Mouse (Mus musculus) liver, embryonic 15.5 days (tissue): ENCODE data around the gene Slc25a38. TPM values are rescaled to one million over a fixed set of nuclear protein-coding genes. Genes with fewer than 3 reads are reported as not detected.

Experiments
- ATAC-seq: fragments of 200-750 bp; cut with Nextera tagmentation; 2 replicates; pipeline ENCODE4 v1.8.0; 2017; ENCODE audit warnings: moderate number of reproducible peaks, mild to moderate bottlenecking, moderate library complexity; ENCODE audit not compliant: insufficient read depth
- H3K27ac ChIP-seq: fragments of 300-500 bp; sonication (generic); replicated peaks from 2 replicates; pipeline ENCODE4 v1.5.1; 2015; ENCODE audit warnings: mild to moderate bottlenecking, inconsistent platforms
- H3K27me3 ChIP-seq: fragments of 300-500 bp; sonication (generic); 2 replicates; pipeline ENCODE4 v1.6.1; 2015; ENCODE audit warnings: mild to moderate bottlenecking, inconsistent platforms
- H3K36me3 ChIP-seq: fragments of 300-500 bp; sonication (generic); replicated peaks from 2 replicates; pipeline ENCODE4 v1.6.1; 2015; ENCODE audit warnings: moderate library complexity, mild to moderate bottlenecking, inconsistent platforms
- H3K4me1 ChIP-seq: fragments of 300-500 bp; sonication (generic); replicated peaks from 2 replicates; pipeline ENCODE4 v1.6.1; 2015; ENCODE audit warnings: inconsistent platforms
- H3K4me2 ChIP-seq: fragments of 300-500 bp; sonication (generic); 2 replicates; pipeline ENCODE4 v1.6.1; 2015; ENCODE audit warnings: moderate library complexity, mild to moderate bottlenecking, inconsistent platforms
- H3K4me3 ChIP-seq: fragments of 300-500 bp; sonication (generic); replicated peaks from 2 replicates; pipeline ENCODE4 v1.5.1; 2015; ENCODE audit warnings: mild to moderate bottlenecking, inconsistent platforms
- H3K9ac ChIP-seq: fragments of 300-500 bp; sonication (generic); 2 replicates; pipeline ENCODE4 v1.6.1; 2015; ENCODE audit warnings: moderate library complexity, mild to moderate bottlenecking, inconsistent platforms
- H3K9me3 ChIP-seq: fragments of 300-500 bp; sonication (generic); replicated peaks from 2 replicates; pipeline ENCODE4 v1.6.1; 2016; ENCODE audit warnings: inconsistent platforms
- WGBS: fragments of 180-500 bp; shearing (Covaris S2); methylation state at CpG from one replicate; pipeline ENCODE4 v1.1.7; 2015; ENCODE audit warnings: mixed read lengths; ENCODE audit not compliant: insufficient replicate concordance; 5-methylcytosine and 5-hydroxymethylcytosine counted together
- polyA plus RNA-seq: library from polyadenylated mRNA; unstranded; fragments of >200 nt; fragmentation: Nextera tagmentation; extraction: Ambion mirVana; gene quantifications from 2 replicates; pipeline ENCODE4 v1.2.1, GENCODE M21; 2015

Gene Slc25a38
- polyA plus RNA-seq = 130 and 137 TPM in 2 replicates

DNA sequence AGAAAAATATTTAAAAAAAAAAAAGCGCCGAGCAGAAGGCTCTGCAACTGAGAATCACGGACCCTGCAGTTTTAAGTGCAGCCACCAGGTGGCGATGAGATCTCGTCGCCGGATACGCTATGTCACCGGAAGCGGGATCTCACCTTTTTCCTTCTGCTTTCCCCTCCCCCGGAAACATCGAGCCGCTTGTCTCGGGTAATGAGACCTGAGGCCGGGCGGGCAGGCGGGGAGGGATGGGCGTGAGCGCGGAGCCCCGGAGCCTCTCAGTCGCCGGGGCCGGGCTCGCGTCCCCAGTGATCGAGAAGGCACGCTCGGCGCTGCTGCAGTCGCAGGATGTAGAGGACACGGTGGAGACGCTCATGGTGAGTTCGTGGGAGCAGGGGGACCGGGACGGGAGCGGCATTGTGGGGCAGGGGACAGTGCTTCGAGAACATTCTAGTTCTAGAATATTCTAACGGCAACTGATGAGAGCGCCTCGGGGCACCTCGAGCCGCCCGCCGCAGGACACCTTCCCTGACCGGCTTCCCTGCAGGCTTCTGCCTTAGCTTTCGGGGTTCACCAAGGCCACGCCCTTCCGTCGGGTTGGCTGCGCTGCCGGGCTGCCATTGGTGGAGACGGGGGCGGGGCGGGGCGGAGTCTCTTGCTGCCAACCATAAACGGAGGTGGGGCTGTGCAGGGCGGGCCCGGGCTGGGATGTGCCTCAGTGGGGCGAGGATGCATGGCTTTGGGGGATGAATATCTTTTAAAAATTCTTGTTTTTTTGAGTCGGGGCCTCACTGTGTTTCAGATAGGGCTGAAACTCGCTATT, at the start of gene Slc25a38:
Gene Slc25a38, plus strand, starts transcription at position 164 of the 808 bp plus-strand sequence.
- Histone ChIP-seq H3K4me3 (peak within 1 kb of the TSS; percentile 91), H3K4me1 (peaks cover 55% of the 10 kb centered on the region), H3K4me2 (peak within 1 kb of the TSS; percentile 96), H3K27ac (peak within 1 kb of the TSS; percentile 99), H3K9ac (peak within 1 kb of the TSS; percentile 90), H3K27me3 (no peaks in the 10 kb centered on the region), H3K36me3 (no peaks in the 10 kb centered on the region), H3K9me3 (no peaks in the 10 kb centered on the region)
- peak; percentile 79 for ATAC-seq
- under 1% methylated on average over 62 of the region's 62 CpGs for WGBS

DNA sequence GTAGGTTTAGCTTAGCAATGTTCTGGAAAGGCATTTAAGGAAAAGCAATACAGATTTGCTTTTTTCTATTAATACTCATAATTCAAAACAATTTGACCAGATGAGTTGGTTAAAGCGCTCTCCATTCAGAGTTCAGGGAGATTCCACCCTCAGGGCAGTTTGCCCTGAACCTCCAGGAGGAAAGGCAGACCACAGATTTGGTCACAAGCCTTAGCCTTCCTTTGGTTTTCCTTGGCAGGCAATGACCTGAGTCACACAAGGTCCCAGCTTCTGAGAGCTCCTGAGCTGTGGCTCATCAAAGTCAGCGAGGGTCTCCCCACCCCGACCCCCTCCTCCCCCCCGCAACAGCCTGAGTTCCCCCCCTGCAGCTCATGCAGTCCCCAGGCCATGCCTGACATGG, 45.9 kb upstream of the Slc25a38 start:
- Histone ChIP-seq H3K36me3 (no peaks in the 10 kb centered on the region), H3K9ac (no peak overlapping the region), H3K27ac (no peak overlapping the region), H3K27me3 (no peaks in the 10 kb centered on the region), H3K4me3 (no peak overlapping the region), H3K4me2 (no peak overlapping the region), H3K9me3 (no peaks in the 10 kb centered on the region), H3K4me1 (no peaks in the 10 kb centered on the region)
- no peak for ATAC-seq
- 38% methylated on average over 4 of the region's 4 CpGs for WGBS

DNA sequence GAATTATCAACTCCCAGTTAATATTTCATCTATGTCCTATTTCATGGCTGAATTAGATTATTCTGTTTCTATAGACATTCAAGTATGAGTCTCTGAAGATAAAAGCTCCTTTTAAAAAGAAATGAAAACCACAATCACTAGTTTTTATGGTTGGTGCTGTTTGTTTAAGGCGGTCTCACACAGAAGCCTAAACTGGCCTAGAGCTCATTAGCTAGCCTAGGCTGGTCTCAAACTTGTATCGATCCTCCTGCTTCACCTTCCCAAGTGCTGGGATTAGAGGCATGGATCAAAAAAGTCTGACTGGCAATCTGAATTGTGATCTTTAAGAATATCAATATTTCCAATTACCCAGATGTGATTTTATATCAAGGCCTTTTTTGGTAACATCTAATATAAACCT, 42.6 kb upstream of the Slc25a38 start:
- no peak overlapping the region for H3K4me2 ChIP-seq
- no peak for ATAC-seq
- peaks cover 7% of the 10 kb centered on the region for H3K4me1 ChIP-seq
- no peak overlapping the region for H3K9ac ChIP-seq
- H3K9me3 ChIP-seq = no peaks in the 10 kb centered on the region
- H3K4me3 ChIP-seq = no peak overlapping the region
- no peak overlapping the region for H3K27ac ChIP-seq
- WGBS = 53% methylated on average over 2 of the region's 2 CpGs
- H3K27me3 ChIP-seq = no peaks in the 10 kb centered on the region
- no peaks in the 10 kb centered on the region for H3K36me3 ChIP-seq

DNA sequence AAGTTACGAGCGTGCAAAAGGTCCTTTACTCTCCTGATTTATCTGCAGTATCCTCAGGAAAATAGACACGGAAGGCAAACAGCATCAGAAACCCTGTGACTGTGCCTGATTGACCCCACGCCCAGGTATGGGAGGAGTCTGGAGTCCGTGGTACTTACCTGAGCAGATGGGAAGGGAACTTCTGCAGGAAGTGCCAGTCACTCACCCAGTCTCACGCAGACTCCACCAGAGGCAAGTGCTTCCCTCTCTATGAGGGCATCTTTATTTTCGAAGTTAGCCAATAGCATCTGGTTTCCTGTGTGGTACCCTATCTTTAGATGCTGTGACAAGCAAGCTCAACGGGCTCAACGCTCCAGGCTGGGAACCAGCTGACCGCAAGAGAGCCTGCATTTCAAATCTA, 42.1 kb upstream of the Slc25a38 start:
- no peaks in the 10 kb centered on the region for H3K9me3 ChIP-seq
- H3K36me3 ChIP-seq = no peaks in the 10 kb centered on the region
- no peak overlapping the region for H3K27ac ChIP-seq
- ATAC-seq = no peak
- H3K4me1 ChIP-seq = peaks cover 7% of the 10 kb centered on the region
- no peak overlapping the region for H3K9ac ChIP-seq
- no peak overlapping the region for H3K4me2 ChIP-seq
- no peak overlapping the region for H3K4me3 ChIP-seq
- WGBS = 17% methylated on average over 10 of the region's 10 CpGs
- H3K27me3 ChIP-seq = no peaks in the 10 kb centered on the region

DNA sequence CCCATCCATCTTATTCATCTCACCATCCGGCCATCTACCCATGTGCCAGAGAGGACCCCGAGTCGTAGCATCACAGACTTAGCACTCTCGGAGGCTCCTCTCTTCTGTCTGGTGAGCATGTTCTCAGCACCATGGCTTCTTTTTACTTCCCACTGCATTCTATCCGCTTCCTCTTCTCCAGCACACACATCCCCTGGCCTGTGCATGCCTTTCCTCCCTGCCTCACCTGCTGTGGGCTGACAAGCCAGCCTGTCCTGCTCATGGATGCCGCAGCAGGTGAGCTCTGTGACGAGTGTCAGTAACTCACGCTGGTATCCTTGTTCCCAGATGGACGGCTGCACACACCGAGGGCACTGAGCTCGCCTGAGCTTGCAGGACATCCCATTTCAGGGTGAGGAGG, 40.4 kb upstream of the Slc25a38 start, which contains the start of gene Cx3cr1:
Gene Cx3cr1, minus strand, starts transcription at position 101 of the 400 bp plus-strand sequence.
- no peaks in the 10 kb centered on the region for H3K27me3 ChIP-seq
- H3K4me3 ChIP-seq = no peak within 1 kb of the TSS
- H3K4me1 ChIP-seq = peaks cover 7% of the 10 kb centered on the region
- H3K9me3 ChIP-seq = no peaks in the 10 kb centered on the region
- no peak within 1 kb of the TSS; the same call in 1 of the 2 replicates for H3K27ac ChIP-seq
- H3K36me3 ChIP-seq = no peaks in the 10 kb centered on the region
- no peak for ATAC-seq
- WGBS = 64% methylated on average over 11 of the region's 11 CpGs
- H3K4me2 ChIP-seq = no peak within 1 kb of the TSS
- no peak within 1 kb of the TSS for H3K9ac ChIP-seq

DNA sequence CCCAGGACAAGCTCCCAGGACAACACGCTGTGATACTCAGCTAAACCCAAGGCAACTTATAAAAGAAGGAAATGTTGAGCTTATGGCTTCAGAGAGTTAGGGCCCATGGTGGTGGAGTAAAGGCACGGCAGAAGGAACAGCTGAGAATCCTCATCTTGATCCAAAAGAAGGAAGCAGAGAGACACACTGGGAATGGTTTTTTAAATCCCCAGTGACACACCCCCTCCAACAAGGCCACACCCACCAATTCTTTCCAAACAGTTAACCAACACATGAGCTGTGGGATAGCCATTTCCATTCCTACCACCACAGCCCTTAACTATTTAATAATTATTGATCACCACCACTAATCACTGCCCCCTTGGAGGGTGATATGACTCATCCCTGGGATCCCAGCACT, 38.9 kb upstream of the Slc25a38 start:
- no peak for ATAC-seq
- 61% methylated on average over 2 of the region's 2 CpGs for WGBS
- H3K4me3 ChIP-seq = no peak overlapping the region
- no peak overlapping the region for H3K27ac ChIP-seq
- no peaks in the 10 kb centered on the region for H3K27me3 ChIP-seq
- H3K4me1 ChIP-seq = peaks cover 7% of the 10 kb centered on the region
- no peaks in the 10 kb centered on the region for H3K9me3 ChIP-seq
- H3K4me2 ChIP-seq = no peak overlapping the region
- no peak overlapping the region for H3K9ac ChIP-seq
- no peaks in the 10 kb centered on the region for H3K36me3 ChIP-seq

DNA sequence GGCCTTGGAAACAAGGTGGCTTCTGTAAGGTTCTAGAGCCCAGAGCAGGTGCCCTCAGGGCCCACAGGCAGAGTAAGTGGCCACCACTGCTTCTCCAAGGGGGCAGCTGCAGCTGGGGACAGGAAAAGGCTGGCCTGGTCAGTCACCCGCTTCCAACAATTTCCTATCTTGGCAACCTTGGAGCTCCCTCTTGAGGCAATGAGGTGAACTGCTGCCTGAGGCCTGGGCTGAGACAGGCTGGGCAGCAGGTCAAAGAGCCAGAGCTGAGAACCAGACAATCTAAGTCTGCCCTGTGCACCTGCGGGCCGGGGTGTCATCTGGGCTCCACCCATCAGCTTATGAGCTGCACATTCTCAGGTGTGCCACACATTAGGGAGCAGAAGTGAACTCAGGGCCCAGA, 37.0 kb upstream of the Slc25a38 start:
- H3K36me3 ChIP-seq = no peaks in the 10 kb centered on the region
- no peaks in the 10 kb centered on the region for H3K9me3 ChIP-seq
- 9% methylated on average over 3 of the region's 3 CpGs for WGBS
- H3K4me2 ChIP-seq = no peak overlapping the region
- no peak overlapping the region for H3K9ac ChIP-seq
- H3K27me3 ChIP-seq = no peaks in the 10 kb centered on the region
- H3K4me3 ChIP-seq = no peak overlapping the region
- no peak overlapping the region for H3K27ac ChIP-seq
- 0 out of 2 replicates have a peak, but pooled peaks have one; percentile 12 for ATAC-seq
- H3K4me1 ChIP-seq = peaks cover 7% of the 10 kb centered on the region

DNA sequence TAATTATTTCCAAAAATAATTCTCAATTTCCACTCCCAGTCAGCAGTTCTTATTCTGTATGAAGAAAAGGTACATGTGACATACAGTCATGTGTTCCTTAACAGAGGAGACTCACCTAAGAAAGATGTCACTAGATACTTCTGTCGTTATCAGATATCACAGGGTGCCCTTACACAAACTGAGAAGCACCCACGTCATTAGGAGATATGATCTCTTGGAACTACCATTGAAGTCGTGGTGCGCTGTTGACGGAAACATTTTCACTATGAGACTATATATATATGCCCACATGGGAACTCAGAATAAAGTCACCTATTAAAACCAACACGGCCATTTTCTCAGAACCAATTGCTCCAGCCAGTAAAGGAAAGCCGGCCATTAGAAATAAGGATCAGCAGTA, 35.7 kb upstream of the Slc25a38 start:
- no peaks in the 10 kb centered on the region for H3K27me3 ChIP-seq
- H3K4me2 ChIP-seq = no peak overlapping the region
- no peak overlapping the region for H3K27ac ChIP-seq
- no peak overlapping the region for H3K9ac ChIP-seq
- 62% methylated on average over 7 of the region's 7 CpGs for WGBS
- no peaks in the 10 kb centered on the region for H3K9me3 ChIP-seq
- H3K4me3 ChIP-seq = no peak overlapping the region
- no peak for ATAC-seq
- no peaks in the 10 kb centered on the region for H3K36me3 ChIP-seq
- peaks cover 7% of the 10 kb centered on the region for H3K4me1 ChIP-seq

DNA sequence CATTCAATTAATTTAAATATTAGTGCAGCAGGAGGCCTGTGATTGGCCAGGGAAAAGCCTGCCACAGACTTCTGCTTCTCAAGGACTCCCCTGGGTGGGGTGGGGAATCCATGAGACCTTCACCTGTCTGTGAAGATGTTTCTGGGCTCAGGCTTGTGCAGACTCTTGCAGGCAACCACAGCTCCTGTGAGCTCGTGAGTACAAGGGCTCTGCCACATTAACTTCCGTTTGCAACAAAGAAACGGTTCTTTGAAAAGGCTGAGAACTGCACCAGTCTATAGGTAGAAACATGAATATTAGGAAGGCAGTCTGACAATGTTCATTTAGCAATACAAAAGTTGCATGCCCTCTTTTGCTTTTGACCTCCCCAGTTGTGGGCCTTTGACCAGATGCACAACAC, 31.9 kb upstream of the Slc25a38 start:
- Histone ChIP-seq H3K9me3 (no peaks in the 10 kb centered on the region), H3K27me3 (no peaks in the 10 kb centered on the region), H3K36me3 (no peaks in the 10 kb centered on the region), H3K4me2 (no peak overlapping the region), H3K27ac (no peak overlapping the region), H3K9ac (no peak overlapping the region), H3K4me3 (no peak overlapping the region), H3K4me1 (no peaks in the 10 kb centered on the region)
- 53% methylated on average over 3 of the region's 3 CpGs for WGBS
- no peak for ATAC-seq

DNA sequence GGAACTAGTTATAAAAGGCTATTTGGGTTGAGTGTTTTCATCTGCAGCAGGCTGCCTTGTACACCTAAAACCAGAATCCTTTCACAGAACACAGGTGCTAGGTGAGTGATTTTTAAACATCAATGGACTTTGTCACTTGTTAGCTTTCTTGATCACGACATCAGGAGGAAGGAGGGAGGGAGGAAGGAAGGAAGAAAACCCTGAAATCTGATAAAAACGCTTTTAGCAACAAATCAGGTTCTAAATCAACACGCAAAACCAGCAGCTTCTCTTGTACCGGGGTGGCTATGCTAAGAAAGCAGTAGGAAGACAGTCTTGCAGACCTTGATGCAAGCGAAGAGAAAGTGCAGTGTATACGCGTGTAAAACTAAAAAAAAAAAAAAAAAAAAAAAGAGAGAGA, 30.3 kb upstream of the Slc25a38 start:
- Histone ChIP-seq H3K9ac (no peak overlapping the region), H3K9me3 (no peaks in the 10 kb centered on the region), H3K4me3 (no peak overlapping the region), H3K27me3 (no peaks in the 10 kb centered on the region), H3K4me1 (no peaks in the 10 kb centered on the region), H3K27ac (no peak overlapping the region), H3K36me3 (no peaks in the 10 kb centered on the region), H3K4me2 (no peak overlapping the region)
- no peak for ATAC-seq
- 45% methylated on average over 7 of the region's 7 CpGs for WGBS

DNA sequence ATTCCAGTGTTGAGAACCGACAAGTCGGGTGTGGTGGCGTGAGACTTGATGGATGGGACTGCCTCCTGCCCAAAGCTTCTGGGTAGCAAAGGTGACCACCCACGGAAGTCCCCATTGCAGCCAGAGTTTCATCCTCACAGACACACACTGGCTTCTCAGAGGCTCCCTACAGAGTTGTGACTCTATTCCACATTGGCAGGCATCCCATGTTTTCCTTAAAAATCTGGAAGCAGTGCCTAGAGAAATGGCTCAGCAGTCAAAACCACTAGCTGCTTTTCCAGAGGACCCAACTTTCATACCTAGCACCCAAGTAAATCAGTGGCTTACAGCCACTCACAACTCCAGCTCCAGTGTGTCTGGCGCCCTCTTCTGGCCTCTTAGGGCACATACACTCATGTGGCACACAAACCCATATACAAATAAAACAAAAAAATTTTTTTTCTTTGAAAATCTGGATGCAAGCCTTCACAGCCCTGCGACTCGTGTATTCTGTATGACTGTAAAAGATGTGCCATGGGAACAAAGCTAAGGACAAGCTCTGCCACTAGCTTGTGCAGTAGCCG, 29.5 kb upstream of the Slc25a38 start:
- Histone ChIP-seq H3K9ac (no peak overlapping the region), H3K27ac (no peak overlapping the region), H3K4me2 (no peak overlapping the region), H3K4me3 (no peak overlapping the region), H3K9me3 (no peaks in the 10 kb centered on the region), H3K4me1 (no peaks in the 10 kb centered on the region), H3K27me3 (no peaks in the 10 kb centered on the region), H3K36me3 (no peaks in the 10 kb centered on the region)
- no peak for ATAC-seq
- WGBS = 63% methylated on average over 8 of the region's 8 CpGs
